Mouse (Mus musculus) adrenal gland, adult 8-10 months (tissue): ENCODE measurements around the gene Tmem171. TPM values are rescaled to one million over a fixed set of nuclear protein-coding genes. Genes with fewer than 3 reads are reported as not detected.

ENCODE experiments used
- DNase-seq: peaks from one replicate; pipeline ENCODE4 v3.0.0; 2022
- total RNA-seq, 4 experiments: library from RNA; stranded (reverse); gene quantifications; 2 replicates each; pipeline ENCODE4 v1.2.4; 2022

Gene Tmem171
- under 1 TPM in 3 of 4 experiments, not detected in 1; 0.40 to 0.80 (median 0.55) TPM for total RNA-seq

GRCm38 (mm10) chr13:98694773-98695314, at the start of gene Tmem171:
TSS of gene Tmem171 (minus strand) at chr13:98694834.
- no peak for DNase-seq

GRCm38 (mm10) chr13:98743829-98744228, 49.2 kb upstream of the Tmem171 start:
- DNase-seq = no peak

- DNase-seq = no peak
Observed at GRCm38 (mm10) chr13:98743214-98743613, 48.6 kb upstream of the Tmem171 start.

- DNase-seq = no peak
Observed at GRCm38 (mm10) chr13:98738213-98738612, 43.6 kb upstream of the Tmem171 start.

- DNase-seq = no peak
Observed at GRCm38 (mm10) chr13:98733292-98733691, 38.7 kb upstream of the Tmem171 start.

GRCm38 (mm10) chr13:98729271-98730062, 34.8 kb upstream of the Tmem171 start:
- no peak for DNase-seq

GRCm38 (mm10) chr13:98726494-98726893, 31.9 kb upstream of the Tmem171 start:
- no peak for DNase-seq

GRCm38 (mm10) chr13:98723430-98723829, 28.8 kb upstream of the Tmem171 start:
- DNase-seq = no peak

- DNase-seq = no peak
Observed at GRCm38 (mm10) chr13:98722296-98722695, 27.7 kb upstream of the Tmem171 start.

- DNase-seq = no peak
Observed at GRCm38 (mm10) chr13:98716176-98716575, 21.5 kb upstream of the Tmem171 start.

GRCm38 (mm10) chr13:98715443-98715990, 20.9 kb upstream of the Tmem171 start:
- no peak for DNase-seq

- DNase-seq = no peak
Observed at GRCm38 (mm10) chr13:98710655-98711054, 16.0 kb upstream of the Tmem171 start.

- DNase-seq = no peak
Observed at GRCm38 (mm10) chr13:98710236-98710635, 15.6 kb upstream of the Tmem171 start.

GRCm38 (mm10) chr13:98705501-98705900, 10.9 kb upstream of the Tmem171 start:
- DNase-seq = no peak

- no peak for DNase-seq
Observed at GRCm38 (mm10) chr13:98703786-98704185, 9.2 kb upstream of the Tmem171 start.

GRCm38 (mm10) chr13:98702361-98702760, 7.7 kb upstream of the Tmem171 start:
- DNase-seq = no peak

- no peak for DNase-seq
Observed at GRCm38 (mm10) chr13:98701309-98701675, 6.7 kb upstream of the Tmem171 start.

- DNase-seq = no peak
Observed at GRCm38 (mm10) chr13:98700661-98701308, 6.2 kb upstream of the Tmem171 start.

GRCm38 (mm10) chr13:98699982-98700540, 5.4 kb upstream of the Tmem171 start:
- DNase-seq = no peak

- DNase-seq = no peak
Observed at GRCm38 (mm10) chr13:98699051-98699744, 4.6 kb upstream of the Tmem171 start.

GRCm38 (mm10) chr13:98696716-98697115, 2.1 kb upstream of the Tmem171 start:
- DNase-seq = no peak

- DNase-seq = peak; percentile 8
Observed at GRCm38 (mm10) chr13:98695546-98695945, 912 bp upstream of the Tmem171 start.
